Mouse (Mus musculus): ENCODE data around the gene Lcn4. TPM values are rescaled to one million over a fixed set of nuclear protein-coding genes. Genes with fewer than 3 reads are reported as not detected.
A peak's percentile ranks its signal among the peaks of the same experiment; 100 is the strongest.

Gene Lcn4
- polyA plus RNA-seq, 1 experiment from 2014 or later: not detected

DNA sequence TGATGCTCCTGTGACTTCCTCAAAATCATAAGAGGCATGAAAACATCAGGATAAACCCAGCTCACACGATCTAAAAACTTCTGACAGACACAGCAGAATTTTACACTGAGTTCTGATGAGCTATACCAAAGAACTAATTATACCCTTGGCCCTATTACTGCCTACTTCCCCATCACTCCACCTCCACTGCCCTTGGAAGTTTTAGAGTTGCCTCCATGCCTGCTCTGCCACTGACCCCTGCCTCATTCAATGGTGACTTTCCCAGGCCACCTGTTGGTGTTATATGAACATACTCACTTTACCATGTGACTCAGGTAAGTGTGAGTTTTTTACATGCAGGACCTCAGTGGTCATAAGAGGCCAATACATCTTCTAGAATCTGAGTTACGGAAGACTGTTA lies 13.7 kb downstream of the Lcn4 start:
- no peak overlapping the region for H3K27ac ChIP-seq (replicated peaks; ENCODE audit: low read depth, low read length)
- WGBS: 81% methylated on average over 2 of the region's 2 CpGs
- DNase-seq (ENCODE audit: low spot score): no peak
- no peak overlapping the region for H3K4me2 ChIP-seq (ENCODE audit: low read depth, low read length)
- no peaks in the 10 kb centered on the region for H3K36me3 ChIP-seq (ENCODE audit: control insufficient read depth, insufficient read depth, low read length)
- H3K4me3 ChIP-seq (ENCODE audit: low read depth, low read length): no peak overlapping the region
- peaks cover 7% of the 10 kb centered on the region; the same call in 1 of the 2 replicates for H3K4me1 ChIP-seq (ENCODE audit: control insufficient read depth, insufficient read depth, low read length)
- H3K9me3 ChIP-seq (ENCODE audit: control insufficient read depth, low read length): no peaks in the 10 kb centered on the region
- no peak for ATAC-seq (ENCODE audit: low read depth)
- H3K27me3 ChIP-seq (replicated peaks; ENCODE audit: control insufficient read depth, insufficient read depth, low read length): no peaks in the 10 kb centered on the region
- H3K9ac ChIP-seq (ENCODE audit: low read depth, low read length): no peak overlapping the region

DNA sequence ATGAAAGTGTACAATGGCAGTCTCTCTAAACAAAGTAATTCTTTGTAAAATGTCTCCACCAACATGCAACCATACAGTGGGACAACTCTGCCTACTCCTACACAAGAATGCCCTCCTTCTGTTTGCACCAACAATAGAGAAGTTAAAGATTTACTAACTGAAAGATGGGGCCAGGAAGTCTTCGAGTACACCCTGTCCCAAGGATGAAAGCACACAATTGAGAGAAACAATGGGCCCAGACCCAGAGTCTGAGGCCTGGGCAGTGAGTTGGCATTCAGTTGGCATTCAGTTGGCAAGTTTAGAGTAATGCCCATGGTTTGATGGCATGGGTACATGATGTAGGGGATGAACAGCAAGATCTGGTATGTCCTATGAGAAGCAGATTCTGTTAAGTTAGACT lies 16.4 kb downstream of the Lcn4 start:
- Histone ChIP-seq H3K4me2 (ENCODE audit: low read depth, low read length) (no peak overlapping the region), H3K27me3 (replicated peaks; ENCODE audit: control insufficient read depth, insufficient read depth, low read length) (no peaks in the 10 kb centered on the region), H3K4me1 (ENCODE audit: control insufficient read depth, insufficient read depth, low read length) (no peaks in the 10 kb centered on the region), H3K36me3 (ENCODE audit: control insufficient read depth, insufficient read depth, low read length) (no peaks in the 10 kb centered on the region), H3K9me3 (ENCODE audit: control insufficient read depth, low read length) (no peaks in the 10 kb centered on the region), H3K9ac (ENCODE audit: low read depth, low read length) (no peak overlapping the region), H3K27ac (replicated peaks; ENCODE audit: low read depth, low read length) (no peak overlapping the region), H3K4me3 (ENCODE audit: low read depth, low read length) (no peak overlapping the region)
- no peak for ATAC-seq (ENCODE audit: low read depth)
- DNase-seq (ENCODE audit: low spot score): no peak
- WGBS: 73% methylated on average over 1 of the region's 1 CpGs

DNA sequence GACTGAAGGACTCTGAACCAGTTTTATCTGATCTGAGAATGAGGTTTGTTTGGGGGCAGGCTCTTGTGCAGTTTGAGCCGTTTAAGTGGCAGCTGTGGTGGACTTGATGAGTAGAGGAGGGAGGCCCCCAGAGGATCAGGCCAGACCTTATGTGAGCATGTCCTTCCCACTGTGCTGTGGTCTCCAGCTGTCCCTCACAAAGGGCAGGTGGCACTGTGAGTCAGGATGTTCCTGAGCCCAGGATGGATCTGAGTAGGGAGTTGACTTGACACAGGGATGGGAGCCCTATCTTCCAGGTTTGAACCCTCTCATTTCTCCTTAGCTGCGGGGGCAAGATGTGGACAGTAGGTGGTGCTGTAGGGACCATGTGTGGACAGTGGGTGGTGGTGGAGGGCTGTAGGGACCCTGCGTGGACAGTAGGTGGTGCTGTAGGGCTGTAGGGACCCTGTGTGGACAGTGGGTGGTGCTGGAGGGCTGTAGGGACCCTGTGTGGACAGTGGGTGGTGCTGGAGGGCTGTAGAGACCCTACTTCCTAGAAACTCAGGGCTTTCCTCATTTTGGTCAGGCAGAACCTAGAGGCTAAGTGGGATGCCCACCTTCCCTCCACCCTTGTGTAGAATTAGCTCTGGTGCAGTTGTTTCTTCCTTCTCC lies 24.3 kb downstream of the Lcn4 start:
- Histone ChIP-seq H3K27ac (replicated peaks; ENCODE audit: low read depth, low read length) (no peak overlapping the region), H3K9me3 (ENCODE audit: control insufficient read depth, low read length) (no peaks in the 10 kb centered on the region), H3K4me1 (ENCODE audit: control insufficient read depth, insufficient read depth, low read length) (no peaks in the 10 kb centered on the region), H3K27me3 (replicated peaks; ENCODE audit: control insufficient read depth, insufficient read depth, low read length) (no peaks in the 10 kb centered on the region), H3K4me2 (ENCODE audit: low read depth, low read length) (no peak overlapping the region), H3K4me3 (ENCODE audit: low read depth, low read length) (no peak overlapping the region), H3K9ac (ENCODE audit: low read depth, low read length) (no peak overlapping the region), H3K36me3 (ENCODE audit: control insufficient read depth, insufficient read depth, low read length) (no peaks in the 10 kb centered on the region)
- WGBS: 28% methylated on average over 3 of the region's 3 CpGs
- ATAC-seq (ENCODE audit: low read depth) (peak; percentile 99), DNase-seq (ENCODE audit: low spot score) (peak; percentile 91)

DNA sequence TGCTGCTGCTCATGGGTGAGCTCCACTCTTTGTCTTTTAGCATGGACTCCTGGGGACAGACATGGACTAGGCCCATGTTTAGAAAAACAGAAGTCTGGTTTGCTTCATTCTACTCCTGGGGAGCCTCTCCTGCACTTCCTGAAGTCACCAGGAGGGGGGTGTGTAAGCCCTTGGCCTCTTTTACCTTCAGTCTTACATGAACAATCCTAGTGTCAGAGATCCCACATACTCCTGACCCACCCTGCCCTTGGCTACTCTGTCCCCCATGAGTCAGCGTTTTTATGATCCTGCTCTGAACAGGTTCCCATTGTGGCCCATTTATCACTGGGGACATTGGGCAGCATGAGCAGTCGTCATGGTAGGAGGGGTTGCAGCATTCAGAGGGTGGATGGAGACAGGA lies 27.1 kb downstream of the Lcn4 start:
- Histone ChIP-seq H3K4me2 (ENCODE audit: low read depth, low read length) (no peak overlapping the region), H3K27me3 (replicated peaks; ENCODE audit: control insufficient read depth, insufficient read depth, low read length) (no peaks in the 10 kb centered on the region), H3K36me3 (ENCODE audit: control insufficient read depth, insufficient read depth, low read length) (no peaks in the 10 kb centered on the region), H3K9ac (ENCODE audit: low read depth, low read length) (no peak overlapping the region), H3K4me3 (ENCODE audit: low read depth, low read length) (no peak overlapping the region), H3K27ac (replicated peaks; ENCODE audit: low read depth, low read length) (no peak overlapping the region), H3K9me3 (ENCODE audit: control insufficient read depth, low read length) (no peaks in the 10 kb centered on the region), H3K4me1 (ENCODE audit: control insufficient read depth, insufficient read depth, low read length) (peaks cover 3% of the 10 kb centered on the region)
- 58% methylated on average over 2 of the region's 2 CpGs for WGBS
- ATAC-seq (ENCODE audit: low read depth) (no peak), DNase-seq (ENCODE audit: low spot score) (no peak)

DNA sequence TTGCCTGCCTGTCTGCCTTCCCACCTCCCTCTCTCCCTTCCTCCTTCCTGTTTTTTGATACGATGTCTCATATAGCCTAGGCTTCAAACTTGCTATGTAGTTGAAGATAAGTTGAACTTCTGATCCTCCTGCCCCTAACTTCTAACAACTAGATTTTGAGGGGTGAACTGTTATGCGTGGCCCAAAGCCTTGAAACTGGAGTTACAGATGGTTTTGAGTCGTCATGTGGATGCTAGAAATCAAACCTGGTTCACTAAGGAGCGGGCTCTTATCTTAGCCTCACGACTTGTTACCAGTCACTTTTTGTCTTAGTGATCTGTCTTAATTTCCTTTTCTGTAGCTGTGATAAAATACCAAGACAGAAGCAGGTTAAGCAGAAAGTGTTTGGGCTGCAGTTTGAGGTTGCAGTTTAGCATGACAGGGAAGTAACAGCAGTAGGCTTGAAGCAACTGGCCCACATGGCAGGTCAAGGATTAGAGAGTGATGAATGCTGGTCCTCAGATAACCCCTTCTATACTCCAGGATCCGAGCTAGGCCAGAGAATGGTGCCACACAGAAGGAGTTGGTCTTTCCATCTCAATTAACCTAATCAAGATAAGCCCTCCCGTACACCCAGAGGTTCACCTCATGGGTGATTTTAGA lies 30.0 kb downstream of the Lcn4 start:
- ATAC-seq (ENCODE audit: low read depth): no peak
- H3K27ac ChIP-seq (replicated peaks; ENCODE audit: low read depth, low read length): peak overlapping the region; percentile 85

DNA sequence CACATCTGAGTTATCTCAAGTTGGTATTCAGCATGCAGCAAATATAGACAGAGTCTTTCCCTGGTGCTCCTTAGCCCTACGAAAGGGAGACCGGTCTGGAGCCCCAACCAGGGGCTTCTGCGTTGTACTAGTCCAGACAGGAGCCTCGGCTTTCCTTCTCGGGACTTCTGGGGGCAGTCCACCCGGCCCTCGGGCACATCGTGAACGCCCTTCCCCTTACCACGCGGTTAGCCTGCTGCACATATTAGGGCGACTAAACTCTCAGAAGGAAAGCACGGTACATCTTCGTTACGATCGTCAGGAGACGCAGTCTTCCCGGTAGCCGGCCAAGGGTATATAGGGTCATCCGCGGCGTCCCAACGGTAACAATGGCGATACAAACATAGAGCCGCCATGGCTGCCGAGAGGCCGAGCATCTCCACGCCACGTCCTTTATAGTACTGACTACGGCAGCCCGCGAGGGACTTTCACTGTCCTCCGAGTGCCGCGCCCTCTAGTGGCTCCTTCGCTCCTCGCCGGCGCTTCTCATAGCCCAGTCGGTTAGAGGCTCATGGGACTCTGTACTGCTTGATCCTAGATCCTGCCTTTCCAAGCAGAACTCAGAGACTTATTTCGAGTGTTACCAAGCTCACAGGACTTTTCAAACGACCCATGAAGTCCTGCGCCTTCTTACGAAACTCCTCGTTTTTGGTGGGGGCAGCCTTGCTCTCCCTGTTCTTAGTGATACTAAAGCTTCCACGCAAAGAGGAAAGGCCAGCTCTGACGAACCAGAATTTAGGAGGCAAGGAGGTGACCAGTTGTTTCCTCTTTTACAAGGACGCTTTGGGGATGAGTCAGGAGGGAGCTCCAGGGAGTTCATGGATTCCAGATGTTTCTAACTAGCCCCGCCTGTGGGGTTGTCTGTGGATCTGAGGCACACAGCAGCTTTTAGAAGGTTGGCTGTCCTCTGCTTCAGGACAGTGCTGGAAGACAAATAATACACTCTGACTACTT lies 30.9 kb downstream of the Lcn4 start:
- ATAC-seq (ENCODE audit: low read depth): peak; percentile 93
- Histone ChIP-seq H3K36me3 (ENCODE audit: control insufficient read depth, insufficient read depth, low read length) (peaks cover 37% of the 10 kb centered on the region), H3K27me3 (replicated peaks; ENCODE audit: control insufficient read depth, insufficient read depth, low read length) (no peaks in the 10 kb centered on the region), H3K27ac (replicated peaks; ENCODE audit: low read depth, low read length) (peak overlapping the region; percentile 85), H3K9me3 (ENCODE audit: control insufficient read depth, low read length) (no peaks in the 10 kb centered on the region), H3K9ac (ENCODE audit: low read depth, low read length) (peak overlapping the region; percentile 89), H3K4me3 (ENCODE audit: low read depth, low read length) (peak overlapping the region; percentile 89), H3K4me2 (ENCODE audit: low read depth, low read length) (peak overlapping the region; percentile 70), H3K4me1 (ENCODE audit: control insufficient read depth, insufficient read depth, low read length) (peaks cover 10% of the 10 kb centered on the region)
- WGBS: 2% methylated on average over 49 of the region's 49 CpGs
- peak; percentile 97 for DNase-seq (ENCODE audit: low spot score)

More for the DNA sequence above, 30.0 kb downstream of the Lcn4 start:
- Histone ChIP-seq H3K4me2 (ENCODE audit: low read depth, low read length) (0 out of 2 replicates have a peak overlapping the region, but pooled peaks have one; percentile 19), H3K4me3 (ENCODE audit: low read depth, low read length) (no peak overlapping the region), H3K36me3 (ENCODE audit: control insufficient read depth, insufficient read depth, low read length) (peaks cover 27% of the 10 kb centered on the region), H3K27me3 (replicated peaks; ENCODE audit: control insufficient read depth, insufficient read depth, low read length) (no peaks in the 10 kb centered on the region), H3K9me3 (ENCODE audit: control insufficient read depth, low read length) (no peaks in the 10 kb centered on the region), H3K9ac (ENCODE audit: low read depth, low read length) (peak overlapping the region; percentile 89), H3K4me1 (ENCODE audit: control insufficient read depth, insufficient read depth, low read length) (peaks cover 10% of the 10 kb centered on the region)
- no peak for DNase-seq (ENCODE audit: low spot score)
- 73% methylated on average over 7 of the region's 7 CpGs for WGBS

DNA sequence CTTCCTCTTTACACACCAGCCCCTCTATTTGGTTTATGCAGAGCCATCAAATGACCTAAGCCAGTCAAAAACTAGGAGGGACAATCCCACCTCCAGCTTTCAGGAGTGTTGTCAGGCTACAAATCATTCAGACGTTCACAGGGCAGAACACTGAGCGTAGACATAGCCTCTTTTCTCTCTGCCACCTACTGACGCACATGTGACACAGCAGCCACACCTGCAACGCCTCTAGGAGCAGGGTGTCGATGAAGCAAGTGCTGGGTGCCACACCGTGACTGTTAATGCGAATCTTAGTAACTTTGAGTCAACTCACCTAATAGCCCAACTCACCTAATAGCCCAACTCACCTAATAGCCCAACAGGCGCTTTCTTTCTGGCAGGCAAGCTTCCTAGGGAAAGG lies 32.0 kb downstream of the Lcn4 start:
- Histone ChIP-seq H3K4me3 (ENCODE audit: low read depth, low read length) (peak overlapping the region; percentile 89), H3K9me3 (ENCODE audit: control insufficient read depth, low read length) (no peaks in the 10 kb centered on the region), H3K27me3 (replicated peaks; ENCODE audit: control insufficient read depth, insufficient read depth, low read length) (no peaks in the 10 kb centered on the region), H3K27ac (replicated peaks; ENCODE audit: low read depth, low read length) (no peak overlapping the region; the same call in 1 of the 2 replicates), H3K36me3 (ENCODE audit: control insufficient read depth, insufficient read depth, low read length) (peaks cover 48% of the 10 kb centered on the region), H3K9ac (ENCODE audit: low read depth, low read length) (peak overlapping the region; percentile 89), H3K4me2 (ENCODE audit: low read depth, low read length) (peak overlapping the region; percentile 70), H3K4me1 (ENCODE audit: control insufficient read depth, insufficient read depth, low read length) (peaks cover 10% of the 10 kb centered on the region)
- ATAC-seq (ENCODE audit: low read depth) (0 out of 2 replicates have a peak, but pooled peaks have one; percentile 31), DNase-seq (ENCODE audit: low spot score) (peak; percentile 65)
- 9% methylated on average over 8 of the region's 8 CpGs for WGBS

DNA sequence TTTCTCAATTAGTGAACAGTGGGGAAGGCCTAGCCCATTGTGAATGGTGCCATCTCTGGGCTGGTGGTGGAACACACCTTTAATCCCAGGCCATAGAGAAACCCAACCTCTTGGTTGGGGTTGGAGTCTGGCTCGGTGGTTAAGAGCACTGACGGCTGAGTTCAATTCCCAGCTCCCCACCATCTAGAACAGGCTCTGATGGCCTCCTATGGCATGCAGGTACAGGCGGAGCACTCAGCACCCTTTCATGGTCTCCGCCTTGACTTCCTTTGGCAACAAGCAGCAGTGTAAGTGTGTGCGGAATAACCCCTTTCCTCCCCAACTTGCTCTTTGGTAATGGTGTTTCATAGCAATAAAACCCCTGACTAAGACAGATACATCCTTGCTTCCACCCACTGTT lies 32.5 kb downstream of the Lcn4 start:
- no peaks in the 10 kb centered on the region for H3K9me3 ChIP-seq (ENCODE audit: control insufficient read depth, low read length)
- no peaks in the 10 kb centered on the region for H3K27me3 ChIP-seq (replicated peaks; ENCODE audit: control insufficient read depth, insufficient read depth, low read length)
- 66% methylated on average over 5 of the region's 5 CpGs for WGBS
- peak overlapping the region; percentile 89 for H3K9ac ChIP-seq (ENCODE audit: low read depth, low read length)
- peak overlapping the region; percentile 89 for H3K4me3 ChIP-seq (ENCODE audit: low read depth, low read length)
- H3K36me3 ChIP-seq (ENCODE audit: control insufficient read depth, insufficient read depth, low read length): peaks cover 49% of the 10 kb centered on the region
- no peak overlapping the region; the same call in 1 of the 2 replicates for H3K27ac ChIP-seq (replicated peaks; ENCODE audit: low read depth, low read length)
- ATAC-seq (ENCODE audit: low read depth): no peak
- peak overlapping the region; percentile 70 for H3K4me2 ChIP-seq (ENCODE audit: low read depth, low read length)
- no peak for DNase-seq (ENCODE audit: low spot score)
- H3K4me1 ChIP-seq (ENCODE audit: control insufficient read depth, insufficient read depth, low read length): peaks cover 10% of the 10 kb centered on the region
